Mouse (Mus musculus): ENCODE measurements around the gene Man1b1. TPM values are rescaled to one million over a fixed set of nuclear protein-coding genes. Genes with fewer than 3 reads are reported as not detected.

Man1b1 gene
- total and polyA plus RNA-seq, 2 experiments from 2014 or later, result 19.5 to 41.2 TPM

DNA sequence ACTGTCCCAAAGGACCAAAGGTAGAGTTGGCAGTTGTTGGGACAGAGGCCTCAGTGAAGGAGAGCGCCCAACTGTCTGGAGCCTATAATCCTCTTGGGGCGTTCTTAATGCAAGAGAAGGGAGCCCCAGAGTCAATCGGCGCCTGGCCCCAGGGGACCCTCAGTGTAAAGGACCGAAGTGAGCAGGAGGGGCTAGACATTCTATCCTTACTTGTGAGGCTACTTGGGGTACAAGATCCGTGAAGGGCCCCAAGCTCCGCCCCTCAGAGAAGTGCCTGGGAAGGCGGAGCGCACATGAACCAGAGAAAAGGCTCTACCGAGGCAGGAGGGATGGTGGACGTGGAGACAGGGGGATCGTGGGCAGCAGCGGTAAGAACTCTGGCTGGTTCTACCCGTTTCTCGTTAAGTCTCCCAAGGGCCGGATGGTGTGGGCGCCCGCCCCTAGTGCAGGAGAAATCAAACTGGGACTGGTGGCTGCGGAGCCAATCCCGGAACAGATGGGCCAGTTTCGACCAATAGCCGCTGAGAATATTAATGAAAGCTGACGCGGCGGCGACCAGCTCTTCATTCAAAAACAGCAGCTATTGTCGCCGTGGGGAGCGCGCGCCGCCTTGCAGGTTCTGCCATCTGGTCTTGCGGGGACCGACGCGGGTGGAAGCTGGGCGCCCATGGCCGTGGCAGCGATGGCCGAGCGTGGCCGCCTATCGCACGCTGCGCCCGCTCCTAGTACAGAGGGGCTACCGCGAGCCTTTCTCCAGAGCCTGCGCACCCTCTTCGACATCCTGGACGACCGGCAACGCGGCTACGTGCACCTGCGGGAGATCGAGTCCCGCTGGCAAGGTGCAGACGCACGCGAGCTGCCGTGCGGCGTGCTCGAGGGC lies 39.9 kb downstream of the Man1b1 start, which contains the start of gene Sapcd2:
Gene Sapcd2, plus strand, starts transcription at position 558 of the 880 bp plus-strand sequence.
- peak; percentile 91 for ATAC-seq (ENCODE audit: insufficient read depth, low read depth)

DNA sequence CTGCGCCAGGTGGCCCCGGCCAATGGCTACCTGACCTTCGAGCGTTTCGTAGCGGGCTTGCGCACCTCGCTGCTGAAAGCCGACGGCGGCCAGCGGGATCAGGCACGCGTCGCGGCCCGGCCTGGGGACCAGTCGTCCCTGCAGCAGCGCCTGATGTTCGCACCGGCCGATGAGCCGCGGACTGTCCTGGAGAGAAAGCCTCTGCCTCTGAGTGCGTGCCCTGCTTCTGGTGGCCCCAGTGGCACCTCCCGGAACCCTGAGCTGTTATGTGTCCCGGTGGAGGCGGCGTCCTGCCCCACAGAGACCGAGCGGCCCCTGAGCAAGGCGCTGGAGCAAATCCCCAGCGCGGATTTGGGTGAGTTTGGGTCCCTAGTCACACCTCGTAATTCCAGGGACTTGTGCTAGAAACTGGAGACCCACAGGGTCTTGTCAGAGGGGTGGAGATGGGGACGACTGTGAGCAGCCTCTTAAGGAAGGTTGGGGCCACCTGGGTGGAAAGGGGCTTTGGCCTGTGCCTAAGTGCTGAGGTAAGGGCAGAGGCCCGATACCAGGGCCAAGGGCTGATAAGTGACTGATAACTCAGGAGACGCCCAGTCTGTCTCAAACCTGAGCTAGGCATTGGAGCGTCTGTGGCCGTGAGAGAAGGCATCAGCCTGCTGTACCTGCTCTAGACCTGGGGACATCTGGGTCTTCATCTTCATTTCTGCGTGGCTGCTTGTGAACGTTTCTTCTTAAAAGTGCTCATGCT lies 40.7 kb downstream of the Man1b1 start:
- 2% methylated on average over 42 of the region's 42 CpGs for whole genome bisulfite sequencing
- peak overlapping the region; percentile 74 for H3K4me3 ChIP-seq (ENCODE audit: low read depth, low read length)
- ATAC-seq (ENCODE audit: insufficient read depth, low read depth) (no peak), DNase-seq (ENCODE audit: low spot score) (no peak)
- peak overlapping the region; percentile 99 for H3K4me2 ChIP-seq (ENCODE audit: low read depth, low read length)
- H3K4me1 ChIP-seq (ENCODE audit: control insufficient read depth, insufficient read depth), result peaks cover 17% of the 10 kb centered on the region
- H3K9ac ChIP-seq (replicated peaks; ENCODE audit: low read depth, low read length), result peak overlapping the region; percentile 47; the same call in 1 of the 2 replicates
- H3K36me3 ChIP-seq (replicated peaks; ENCODE audit: control insufficient read depth, insufficient read depth, low read length), result peaks cover 23% of the 10 kb centered on the region; the same call in 1 of the 2 replicates
- H3K27ac ChIP-seq (ENCODE audit: low read depth), result no peak overlapping the region
- TF ChIP-seq EP300 (IDR thresholded peaks at IDR 0.05; ENCODE audit: low read depth) (no peak), CTCF (IDR thresholded peaks at IDR 0.05; ENCODE audit: low read depth) (no peak)
- no peaks in the 10 kb centered on the region for H3K27me3 ChIP-seq (ENCODE audit: control insufficient read depth, insufficient read depth, low read length)
- no peaks in the 10 kb centered on the region for H3K9me3 ChIP-seq (replicated peaks; ENCODE audit: control insufficient read depth, low read length)

More for the DNA sequence above, 39.9 kb downstream of the Man1b1 start, which contains the start of gene Sapcd2:
- H3K9me3 ChIP-seq (replicated peaks; ENCODE audit: control insufficient read depth, low read length), result no peaks in the 10 kb centered on the region
- WGBS, result 2% methylated on average over 65 of the region's 65 CpGs
- peak within 1 kb of the TSS; percentile 99 for H3K4me2 ChIP-seq (ENCODE audit: low read depth, low read length)
- DNase-seq (ENCODE audit: low spot score), result peak; percentile 86
- peak within 1 kb of the TSS; percentile 74 for H3K4me3 ChIP-seq (ENCODE audit: low read depth, low read length)
- no peak within 1 kb of the TSS for H3K27ac ChIP-seq (ENCODE audit: low read depth)
- H3K4me1 ChIP-seq (ENCODE audit: control insufficient read depth, insufficient read depth), result peaks cover 17% of the 10 kb centered on the region
- H3K27me3 ChIP-seq (ENCODE audit: control insufficient read depth, insufficient read depth, low read length), result peaks cover 3% of the 10 kb centered on the region; the same call in 1 of the 2 replicates
- H3K9ac ChIP-seq (replicated peaks; ENCODE audit: low read depth, low read length), result peak within 1 kb of the TSS; percentile 47; the same call in 1 of the 2 replicates
- H3K36me3 ChIP-seq (replicated peaks; ENCODE audit: control insufficient read depth, insufficient read depth, low read length), result peaks cover 17% of the 10 kb centered on the region; the same call in 1 of the 2 replicates
- no peak for TF ChIP-seq CTCF (IDR thresholded peaks at IDR 0.05; ENCODE audit: low read depth)
- no peak for TF ChIP-seq EP300 (IDR thresholded peaks at IDR 0.05; ENCODE audit: low read depth)

DNA sequence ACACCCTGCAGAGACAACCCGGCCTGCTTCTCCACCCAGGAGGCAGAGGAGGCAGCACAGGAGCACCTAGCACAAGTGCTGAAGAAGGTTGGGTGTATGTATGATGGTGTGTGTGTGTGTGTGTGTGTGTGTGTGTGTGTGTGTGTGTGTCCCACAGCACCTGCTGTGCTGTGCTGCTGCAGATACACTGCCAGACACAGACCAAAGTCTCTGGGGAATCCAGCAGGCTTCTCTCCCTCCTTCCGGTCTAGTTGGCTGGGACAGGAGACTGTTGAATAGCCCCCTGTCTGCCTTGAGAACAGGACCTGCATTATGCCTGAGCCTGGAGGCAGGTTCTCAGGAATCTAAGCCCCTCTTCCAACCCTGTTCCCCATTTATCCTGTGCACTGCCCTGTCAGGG lies 41.3 kb downstream of the Man1b1 start:
- Histone ChIP-seq H3K4me3 (ENCODE audit: low read depth, low read length) (peak overlapping the region; percentile 74), H3K36me3 (replicated peaks; ENCODE audit: control insufficient read depth, insufficient read depth, low read length) (peaks cover 29% of the 10 kb centered on the region), H3K4me1 (ENCODE audit: control insufficient read depth, insufficient read depth) (peaks cover 17% of the 10 kb centered on the region), H3K9ac (replicated peaks; ENCODE audit: low read depth, low read length) (0 out of 2 replicates have a peak overlapping the region, but pooled peaks have one; percentile 6), H3K4me2 (ENCODE audit: low read depth, low read length) (peak overlapping the region; percentile 99), H3K27me3 (ENCODE audit: control insufficient read depth, insufficient read depth, low read length) (no peaks in the 10 kb centered on the region), H3K9me3 (replicated peaks; ENCODE audit: control insufficient read depth, low read length) (no peaks in the 10 kb centered on the region), H3K27ac (ENCODE audit: low read depth) (no peak overlapping the region)
- DNase-seq (ENCODE audit: low spot score) (no peak), ATAC-seq (ENCODE audit: insufficient read depth, low read depth) (no peak)
- 49% methylated on average over 2 of the region's 2 CpGs for WGBS
- no peak for TF ChIP-seq EP300 (IDR thresholded peaks at IDR 0.05; ENCODE audit: low read depth)
- no peak for TF ChIP-seq CTCF (IDR thresholded peaks at IDR 0.05; ENCODE audit: low read depth)

DNA sequence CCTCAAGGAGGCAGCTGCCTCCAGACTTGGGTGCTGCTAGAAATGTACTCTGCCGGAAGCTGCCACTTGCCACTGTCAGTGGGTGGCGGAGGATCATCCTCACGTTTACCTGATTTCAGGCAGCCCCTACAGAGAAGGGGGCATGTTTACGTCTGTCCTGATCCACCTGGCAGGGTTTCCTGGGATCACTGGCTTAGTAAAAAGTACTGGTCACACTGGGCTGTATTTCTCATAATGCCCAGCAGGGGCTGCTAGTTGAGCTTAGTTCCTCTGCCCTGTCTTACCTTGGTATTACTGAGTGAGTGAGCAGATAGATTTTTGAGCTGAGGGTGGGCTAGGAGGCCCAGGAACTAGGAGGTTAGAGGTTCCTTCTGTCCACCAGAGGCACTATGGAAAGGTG lies 44.5 kb downstream of the Man1b1 start:
- Histone ChIP-seq H3K36me3 (replicated peaks; ENCODE audit: control insufficient read depth, insufficient read depth, low read length) (peaks cover 30% of the 10 kb centered on the region), H3K9ac (replicated peaks; ENCODE audit: low read depth, low read length) (no peak overlapping the region), H3K27me3 (ENCODE audit: control insufficient read depth, insufficient read depth, low read length) (no peaks in the 10 kb centered on the region), H3K9me3 (replicated peaks; ENCODE audit: control insufficient read depth, low read length) (no peaks in the 10 kb centered on the region), H3K27ac (ENCODE audit: low read depth) (no peak overlapping the region), H3K4me2 (ENCODE audit: low read depth, low read length) (no peak overlapping the region), H3K4me3 (ENCODE audit: low read depth, low read length) (no peak overlapping the region), H3K4me1 (ENCODE audit: control insufficient read depth, insufficient read depth) (peaks cover 17% of the 10 kb centered on the region)
- DNase-seq (ENCODE audit: low spot score) (no peak), ATAC-seq (ENCODE audit: insufficient read depth, low read depth) (no peak)
- no peak for TF ChIP-seq EP300 (IDR thresholded peaks at IDR 0.05; ENCODE audit: low read depth)
- TF ChIP-seq CTCF (IDR thresholded peaks at IDR 0.05; ENCODE audit: low read depth), result peak; percentile 69
- WGBS, result 62% methylated on average over 4 of the region's 4 CpGs

DNA sequence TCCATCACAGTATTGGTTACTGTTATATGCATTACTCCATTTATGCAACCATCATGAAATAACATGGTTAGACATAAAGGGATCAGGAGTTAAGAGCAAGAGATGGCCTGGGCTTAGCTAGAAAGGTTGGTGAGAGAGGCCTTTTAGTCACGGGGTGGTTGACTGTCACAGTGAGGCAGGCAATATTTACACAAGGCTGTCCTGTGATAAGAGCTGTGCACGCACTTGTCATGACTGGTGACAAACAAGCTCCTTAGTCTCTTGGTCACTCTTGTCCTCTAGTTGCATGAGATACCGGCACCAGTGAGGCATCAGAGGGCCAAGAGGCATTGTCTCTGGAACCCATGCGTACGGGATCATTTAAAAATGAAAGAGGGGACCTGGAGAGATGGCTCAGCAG lies 52.4 kb downstream of the Man1b1 start:
- Histone ChIP-seq H3K9me3 (replicated peaks; ENCODE audit: control insufficient read depth, low read length) (no peaks in the 10 kb centered on the region), H3K36me3 (replicated peaks; ENCODE audit: control insufficient read depth, insufficient read depth, low read length) (no peaks in the 10 kb centered on the region), H3K27me3 (ENCODE audit: control insufficient read depth, insufficient read depth, low read length) (no peaks in the 10 kb centered on the region), H3K27ac (ENCODE audit: low read depth) (no peak overlapping the region), H3K4me2 (ENCODE audit: low read depth, low read length) (no peak overlapping the region), H3K4me3 (ENCODE audit: low read depth, low read length) (no peak overlapping the region), H3K4me1 (ENCODE audit: control insufficient read depth, insufficient read depth) (no peaks in the 10 kb centered on the region), H3K9ac (replicated peaks; ENCODE audit: low read depth, low read length) (no peak overlapping the region)
- TF ChIP-seq CTCF (IDR thresholded peaks at IDR 0.05; ENCODE audit: low read depth) (no peak), EP300 (IDR thresholded peaks at IDR 0.05; ENCODE audit: low read depth) (no peak)
- ATAC-seq (ENCODE audit: insufficient read depth, low read depth) (no peak), DNase-seq (ENCODE audit: low spot score) (no peak)
- 57% methylated on average over 5 of the region's 5 CpGs for WGBS
